Mouse (Mus musculus): ENCODE data around the gene Adam1a. TPM values are rescaled to one million over a fixed set of nuclear protein-coding genes. Genes with fewer than 3 reads are reported as not detected.

Gene Adam1a
- polyA plus RNA-seq, 1 experiment = not detected

GRCm38 (mm10) chr5:121474610-121475009, 70.7 kb downstream of the Adam1a start:
- no peak for TF ChIP-seq CTCF (IDR thresholded peaks at IDR 0.05; ENCODE audit: insufficient read depth, low read depth, low read length)
- no peak for TF ChIP-seq POLR2A (IDR thresholded peaks at IDR 0.05; ENCODE audit: insufficient read depth, low read depth, low read length)
- Histone ChIP-seq H3K4me1 (ENCODE audit: control insufficient read depth, insufficient read depth, low read length) (no peaks in the 10 kb centered on the region), H3K27ac (ENCODE audit: insufficient read depth, low read depth, low read length) (no peak overlapping the region), H3K4me3 (ENCODE audit: insufficient read depth, low read depth, low read length) (no peak overlapping the region)
- WGBS = 71% methylated on average over 7 of the region's 7 CpGs

- 98% methylated on average over 2 of the region's 2 CpGs for WGBS
- H3K4me3 ChIP-seq (ENCODE audit: insufficient read depth, low read depth, low read length) = no peak overlapping the region
- H3K27ac ChIP-seq (ENCODE audit: insufficient read depth, low read depth, low read length) = no peak overlapping the region
- H3K4me1 ChIP-seq (ENCODE audit: control insufficient read depth, insufficient read depth, low read length) = no peaks in the 10 kb centered on the region
- TF ChIP-seq POLR2A (IDR thresholded peaks at IDR 0.05; ENCODE audit: insufficient read depth, low read depth, low read length) (no peak), CTCF (IDR thresholded peaks at IDR 0.05; ENCODE audit: insufficient read depth, low read depth, low read length) (no peak)
These were observed 72.9 kb downstream of the Adam1a start for GRCm38 (mm10) chr5:121472411-121472810.

- Histone ChIP-seq H3K27ac (ENCODE audit: insufficient read depth, low read depth, low read length) (no peak overlapping the region), H3K4me3 (ENCODE audit: insufficient read depth, low read depth, low read length) (no peak overlapping the region), H3K4me1 (ENCODE audit: control insufficient read depth, insufficient read depth, low read length) (no peaks in the 10 kb centered on the region)
- TF ChIP-seq POLR2A (IDR thresholded peaks at IDR 0.05; ENCODE audit: insufficient read depth, low read depth, low read length) (no peak), CTCF (IDR thresholded peaks at IDR 0.05; ENCODE audit: insufficient read depth, low read depth, low read length) (no peak)
- WGBS = 53% methylated on average over 3 of the region's 3 CpGs
These were observed 75.7 kb downstream of the Adam1a start for GRCm38 (mm10) chr5:121469566-121469965.

Other genes with a start within 250 kb of the Adam1a start
- not detected in 2 replicates for gene Trafd1, start 159.8 kb downstream of the Adam1a start, polyA plus RNA-seq (2012; ENCODE audit: insufficient read depth, insufficient read length, low replicate concordance, missing spikeins)
- not detected in 2 replicates for gene Naa25, start 147.5 kb downstream of the Adam1a start, polyA plus RNA-seq (2012; ENCODE audit: insufficient read depth, insufficient read length, low replicate concordance, missing spikeins)
- not detected in 2 replicates for gene Tmem116, start 93.6 kb downstream of the Adam1a start, polyA plus RNA-seq (2012; ENCODE audit: insufficient read depth, insufficient read length, low replicate concordance, missing spikeins)
- 277 TPM in 1 of 2 replicates, not detected in the other for gene Erp29, start 93.0 kb downstream of the Adam1a start, polyA plus RNA-seq (2012; ENCODE audit: insufficient read depth, insufficient read length, low replicate concordance, missing spikeins)
- gene Adam1b, start 42.0 kb downstream of the Adam1a start, polyA plus RNA-seq (2012; ENCODE audit: insufficient read depth, insufficient read length, low replicate concordance, missing spikeins) = not detected in 2 replicates
- gene Gm42878, start within 50 bp of the Adam1a start, polyA plus RNA-seq (2012; ENCODE audit: insufficient read depth, insufficient read length, low replicate concordance, missing spikeins) = not detected in 2 replicates
- gene Mapkapk5, start 423 bp upstream of the Adam1a start, polyA plus RNA-seq (2012; ENCODE audit: insufficient read depth, insufficient read length, low replicate concordance, missing spikeins) = 681 TPM in 1 of 2 replicates, not detected in the other
- not detected in 2 replicates for gene Aldh2, start 48.3 kb upstream of the Adam1a start, polyA plus RNA-seq (2012; ENCODE audit: insufficient read depth, insufficient read length, low replicate concordance, missing spikeins)
- gene Acad12, start 73.5 kb upstream of the Adam1a start, polyA plus RNA-seq (2012; ENCODE audit: insufficient read depth, insufficient read length, low replicate concordance, missing spikeins) = not detected in 2 replicates
- not detected in 2 replicates for gene Acad10, start 115.0 kb upstream of the Adam1a start, polyA plus RNA-seq (2012; ENCODE audit: insufficient read depth, insufficient read length, low replicate concordance, missing spikeins)
- gene Brap, start 115.1 kb upstream of the Adam1a start, polyA plus RNA-seq (2012; ENCODE audit: insufficient read depth, insufficient read length, low replicate concordance, missing spikeins) = not detected in 2 replicates
- not detected in 2 replicates for gene Atxn2, start 165.9 kb upstream of the Adam1a start, polyA plus RNA-seq (2012; ENCODE audit: insufficient read depth, insufficient read length, low replicate concordance, missing spikeins)